Mouse (Mus musculus) gastrocnemius, postnatal 10 days (tissue): Measurements from ENCODE around the gene Atxn1. TPM values are rescaled to one million over a fixed set of nuclear protein-coding genes. Genes with fewer than 3 reads are reported as not detected.

Experiments
- DNase-seq: peaks from one replicate; pipeline ENCODE4 v3.0.0; 2021; ENCODE audit warnings: mixed read lengths
- long read RNA-seq, 2 experiments: library from polyadenylated mRNA; stranded (forward); transcript quantifications; one replicate each; pipeline ENCODE4 v2.0.0; 2021
- total RNA-seq, 2 experiments: library from RNA; stranded (reverse); gene quantifications; 2 replicates each; pipeline ENCODE4 v1.2.3; 2021

Atxn1 gene
- total RNA-seq, result 10 to 100 TPM; 27.7 to 33.5 TPM
- long read RNA-seq, experiment 1, partial matches to known transcripts, result 1 of 3 reads
- long read RNA-seq, experiment 1, other reads (novel, unspliced or antisense), result 2 of 3 reads
- long read RNA-seq, experiment 2, partial matches to known transcripts, result 0 of 4 reads
- long read RNA-seq, experiment 2, other reads (novel, unspliced or antisense), result 4 of 4 reads

DNA sequence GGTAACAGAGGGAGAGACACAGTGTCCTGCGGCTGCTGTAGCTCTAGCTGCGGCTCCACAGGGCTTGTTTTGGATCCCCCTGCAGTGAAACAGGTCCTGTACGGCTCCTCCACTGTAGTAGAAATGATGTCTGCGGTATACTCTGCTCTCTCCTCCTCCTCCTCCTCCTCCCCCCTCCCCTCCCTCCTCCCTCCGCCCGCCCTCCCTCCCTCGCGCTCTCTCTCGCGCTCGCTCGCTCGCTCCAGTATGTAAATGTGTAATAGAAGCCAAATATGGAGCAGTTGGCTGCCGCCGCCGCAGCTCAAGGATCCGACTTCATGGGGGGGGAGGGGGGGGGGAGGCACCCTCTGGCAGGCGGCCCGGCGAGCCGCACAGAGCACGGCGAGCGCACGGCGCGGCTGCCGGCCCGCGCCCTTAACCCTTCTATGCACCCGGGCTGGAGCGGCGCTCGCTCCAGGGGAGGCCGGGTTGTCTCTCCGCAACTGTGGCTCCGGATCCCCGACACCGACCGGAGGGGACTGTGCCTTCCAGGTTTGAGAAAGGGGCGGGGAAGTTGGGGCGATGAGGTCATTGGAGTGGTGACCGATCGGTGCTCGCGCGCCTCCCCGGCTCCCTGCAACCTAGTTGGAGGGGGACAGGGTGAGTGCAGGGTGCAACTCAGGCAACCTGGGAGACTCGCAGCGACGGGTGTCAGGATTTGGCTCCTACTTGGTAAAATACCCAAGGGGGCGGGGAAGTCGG, at the start of gene Atxn1:
Atxn1 (minus strand) TSS at position 156 of the 741 bp plus-strand sequence.
- peak; percentile 70 for DNase-seq

DNA sequence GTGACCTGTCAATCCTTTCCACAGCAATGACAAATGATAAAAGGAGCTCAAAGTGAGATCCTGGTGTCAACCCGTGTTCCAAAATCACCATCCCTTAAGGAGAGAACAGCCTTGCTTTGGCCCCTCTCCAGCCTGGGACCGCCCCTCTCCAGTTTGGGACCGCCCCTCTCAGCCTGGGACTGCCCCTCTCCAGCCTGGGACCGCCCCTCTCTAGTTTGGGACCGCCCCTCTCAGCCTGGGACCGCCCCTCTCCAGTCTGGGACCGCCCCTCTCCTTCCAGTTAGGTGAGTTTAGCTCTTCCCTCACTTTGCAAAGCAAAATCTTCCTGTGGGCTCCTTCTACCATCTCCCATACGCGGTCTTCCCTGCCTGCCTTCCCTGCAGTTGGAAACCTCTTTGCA, 46.4 kb upstream of the Atxn1 start:
- DNase-seq, result no peak

DNA sequence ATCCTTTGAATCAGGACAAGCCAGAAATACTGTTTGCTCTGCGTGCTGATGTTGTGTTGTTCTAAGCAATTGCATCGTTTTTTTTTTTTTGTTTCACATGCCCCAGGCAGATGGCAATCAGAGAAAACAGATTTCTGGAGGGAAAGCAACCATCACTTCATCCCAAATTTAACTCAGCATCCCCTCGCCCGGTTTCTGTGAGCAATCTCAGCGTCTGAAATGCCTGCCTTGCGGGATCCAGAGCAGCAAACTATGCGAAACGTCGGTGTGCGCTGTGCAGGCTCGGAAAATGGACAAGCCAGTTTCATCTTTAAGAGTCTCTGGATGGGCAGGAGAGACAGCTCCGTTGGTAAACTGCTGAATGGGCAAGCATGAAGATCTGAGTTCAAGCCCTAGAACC, 45.3 kb upstream of the Atxn1 start:
- DNase-seq, result no peak

DNA sequence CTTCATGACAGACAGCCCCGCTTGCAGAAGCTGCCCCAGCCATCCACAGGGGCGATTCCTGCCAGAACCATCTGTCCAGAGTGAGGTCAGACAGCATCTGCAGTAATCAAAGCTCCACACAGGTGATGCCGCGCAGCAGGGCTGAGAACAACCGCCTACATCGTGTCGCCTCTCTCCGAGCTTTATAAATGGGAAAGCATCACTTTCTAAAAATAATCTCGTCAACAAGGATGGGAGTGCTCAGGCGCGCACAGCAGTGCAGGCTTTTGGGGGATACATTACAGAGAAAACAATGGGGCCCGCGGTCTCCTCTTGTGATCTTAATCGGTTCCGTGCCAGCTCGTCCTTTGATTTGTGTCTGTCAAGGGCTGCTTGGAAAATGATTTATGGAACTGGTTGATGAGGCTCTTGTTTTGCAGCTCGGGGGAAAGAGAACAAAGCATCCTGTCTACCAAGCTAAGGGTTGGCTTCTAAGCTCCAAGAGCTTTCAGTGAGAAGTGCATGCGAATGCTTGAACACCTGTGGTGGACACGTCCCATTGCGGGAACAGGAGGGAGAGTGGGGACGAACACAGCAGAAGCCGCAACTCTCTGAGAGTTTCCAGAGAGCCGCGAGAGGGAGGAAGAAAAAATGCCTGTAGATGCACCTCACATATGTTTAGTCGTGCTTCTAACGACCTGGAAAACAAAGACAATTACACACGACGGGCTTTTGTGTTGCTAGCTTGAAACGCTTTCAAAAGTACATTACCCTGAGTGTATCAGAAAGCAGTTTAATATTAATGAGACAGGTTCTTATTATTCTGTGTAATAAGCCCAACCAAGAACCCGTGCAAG, 44.2 kb upstream of the Atxn1 start:
- no peak for DNase-seq

DNA sequence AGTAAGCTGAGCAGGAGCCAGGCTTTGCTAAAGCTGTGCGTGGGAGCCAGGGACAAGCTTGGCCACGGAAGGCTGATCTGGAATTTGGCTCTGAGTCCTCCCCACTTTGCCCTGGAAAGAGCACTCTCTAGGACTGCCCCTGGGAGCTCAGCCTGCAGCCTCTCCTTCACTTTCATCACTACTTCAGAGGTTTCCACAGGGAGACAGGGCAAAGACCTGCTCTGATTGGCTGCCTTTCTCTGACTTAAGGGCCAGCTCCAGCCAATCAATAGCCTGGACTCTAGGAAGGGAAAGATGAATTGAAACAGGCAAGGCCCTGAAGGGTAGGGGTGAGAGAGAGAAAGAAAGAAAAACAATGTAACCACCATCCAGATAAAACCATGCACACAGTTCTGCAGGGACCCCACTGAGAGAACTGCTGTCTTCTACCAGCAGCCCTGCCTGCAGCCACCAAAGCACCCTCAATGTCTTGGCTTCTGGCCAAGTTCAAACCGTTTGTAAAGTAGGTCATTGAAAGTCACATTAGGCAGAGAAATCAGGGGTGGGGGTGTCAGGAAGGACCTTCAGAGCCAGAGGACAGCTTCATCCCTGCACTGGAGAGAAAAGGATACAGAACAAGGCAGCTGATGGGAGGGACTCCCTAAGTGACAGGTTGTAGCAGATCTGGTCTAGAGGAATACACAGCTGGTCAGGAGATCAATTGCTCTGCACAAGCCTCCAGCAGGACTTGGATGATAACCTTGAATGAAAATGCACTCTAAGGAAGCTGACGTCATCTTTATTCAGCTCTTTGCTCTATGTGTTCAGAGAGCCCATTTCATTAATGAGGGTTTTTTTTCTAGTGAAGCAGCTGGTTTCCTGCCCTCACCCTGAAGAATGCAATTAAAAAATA, 41.6 kb upstream of the Atxn1 start:
- peak; percentile 25 for DNase-seq

DNA sequence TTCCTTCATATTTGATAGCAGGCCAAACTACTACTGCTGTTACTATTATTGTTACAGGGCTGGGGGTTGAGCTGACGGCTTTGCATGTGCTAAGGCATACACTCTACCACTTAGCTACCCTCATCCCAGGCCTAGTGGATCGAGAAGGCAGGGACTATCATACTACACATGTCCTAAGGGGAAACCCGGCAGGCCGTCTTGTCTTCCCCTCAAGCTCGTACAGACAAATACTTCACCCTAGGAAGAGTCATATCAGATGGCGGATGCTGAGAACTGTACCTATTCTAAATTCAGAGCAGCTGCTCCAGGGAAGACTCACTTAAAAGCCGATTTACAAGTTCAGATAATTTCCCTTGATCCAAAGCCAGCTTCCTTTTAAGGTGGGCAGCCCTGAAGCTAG, 40.8 kb upstream of the Atxn1 start:
- DNase-seq, result no peak

DNA sequence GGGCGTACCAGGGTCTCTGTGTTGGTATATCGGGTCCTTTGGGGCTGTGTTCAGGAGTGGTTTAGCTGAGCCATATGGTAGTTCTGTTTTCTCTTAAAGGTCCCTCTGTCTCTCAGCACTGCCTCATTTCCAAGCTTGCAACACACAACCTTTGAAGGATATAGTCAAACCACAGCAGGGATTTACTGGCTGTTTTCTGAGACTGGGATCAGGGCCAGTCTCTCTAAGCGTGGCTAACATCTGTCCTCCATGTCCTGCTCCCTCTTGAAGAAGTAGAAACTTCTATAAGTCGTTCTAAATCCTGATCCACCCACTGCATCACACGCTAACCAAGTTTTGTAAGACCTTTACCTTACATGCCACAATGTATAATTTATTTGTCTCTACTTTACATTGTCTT, 36.5 kb upstream of the Atxn1 start:
- no peak for DNase-seq

DNA sequence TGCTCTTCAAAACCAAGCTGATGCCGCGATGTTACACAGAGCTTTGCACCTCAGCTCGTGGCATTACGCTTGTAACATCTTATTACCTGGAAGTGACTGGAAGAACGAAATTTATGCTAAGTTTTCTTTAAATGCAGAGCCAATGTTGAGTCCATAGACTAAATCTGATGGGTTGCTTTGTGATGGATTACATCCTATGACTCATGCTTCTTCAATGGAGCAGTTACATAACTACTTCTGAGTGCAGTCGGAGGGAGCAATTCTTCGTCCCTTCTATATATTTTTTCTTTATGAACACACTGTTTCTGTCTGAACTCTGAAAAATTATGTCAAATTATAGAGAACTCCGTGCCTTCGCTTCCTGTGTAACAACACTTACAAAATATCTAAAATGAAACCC, 28.1 kb upstream of the Atxn1 start:
- DNase-seq, result no peak

DNA sequence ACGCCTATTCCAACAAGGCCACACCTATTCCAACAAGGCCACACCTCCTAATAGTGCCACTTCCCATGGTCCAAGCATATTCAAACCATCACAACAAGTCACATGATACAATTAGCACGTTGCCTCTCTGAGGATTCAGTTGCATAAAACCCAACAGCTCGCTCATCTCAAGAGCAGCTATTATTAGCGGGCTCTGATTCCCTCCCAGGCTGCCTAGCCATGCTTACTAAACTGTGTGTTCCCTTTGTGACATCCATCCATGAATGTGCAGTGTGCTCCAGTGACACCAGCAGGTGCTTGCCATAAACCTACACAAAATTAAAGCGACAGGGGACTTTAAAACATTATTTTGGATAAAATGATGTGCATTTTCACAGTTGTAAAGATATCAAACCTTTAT, 25.7 kb upstream of the Atxn1 start:
- DNase-seq, result no peak

DNA sequence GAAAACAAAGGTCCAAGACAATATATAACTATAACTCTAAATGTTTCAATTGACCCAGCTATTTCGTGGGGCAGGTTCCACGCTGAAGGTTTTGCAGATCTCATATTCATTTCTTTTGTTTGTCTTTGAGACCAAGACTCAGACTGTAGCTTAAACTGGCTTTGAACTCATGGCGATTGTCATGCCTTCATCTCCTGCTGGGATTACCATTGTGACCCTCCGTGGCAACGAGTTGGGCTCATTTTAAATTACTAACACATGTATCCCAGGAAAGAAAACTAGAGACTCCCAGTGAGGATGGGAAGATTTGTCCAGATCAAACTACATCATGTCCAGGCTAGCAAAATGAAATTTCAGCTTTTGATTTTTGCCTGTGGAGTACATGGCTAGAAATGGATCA, 14.4 kb upstream of the Atxn1 start:
- DNase-seq, result no peak

DNA sequence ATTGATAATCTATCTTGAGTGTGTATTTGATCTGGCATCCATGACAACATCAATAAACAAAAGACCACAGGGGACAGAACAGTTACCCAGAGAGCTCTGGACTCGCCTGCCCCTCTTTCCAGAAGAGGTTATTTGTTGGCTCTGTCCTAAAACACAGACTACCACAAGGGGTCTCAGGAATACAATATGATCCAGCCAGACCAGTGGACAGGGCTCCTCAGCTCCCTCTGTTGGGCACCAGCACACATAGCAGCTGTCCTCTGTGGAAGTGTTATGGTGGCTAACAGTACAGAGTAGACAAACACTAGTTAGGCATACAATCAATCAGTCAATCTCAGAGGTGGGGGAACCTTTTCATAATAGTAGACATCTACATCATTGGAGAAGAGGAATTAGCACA, 12.1 kb upstream of the Atxn1 start:
- peak; percentile 36 for DNase-seq

DNA sequence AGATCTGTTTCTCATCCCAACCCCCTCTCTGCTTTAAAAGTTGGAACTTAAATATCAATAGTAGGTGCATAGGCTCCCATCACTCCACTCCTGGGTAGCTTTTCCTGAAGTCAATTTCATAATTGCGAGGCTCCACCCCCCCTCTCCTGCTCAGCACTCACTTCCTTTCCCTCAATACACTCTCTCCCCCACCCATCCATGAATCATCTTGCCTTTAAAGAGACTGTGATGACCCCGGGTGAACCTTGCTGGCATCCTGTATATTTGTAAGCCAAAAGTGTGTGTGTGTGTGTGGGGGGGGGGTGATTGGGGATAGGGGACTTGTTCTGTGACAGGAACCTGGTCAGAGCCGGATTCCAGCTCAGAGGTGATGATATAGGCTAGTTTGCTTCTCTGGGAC, 9.8 kb upstream of the Atxn1 start:
- DNase-seq, result no peak

DNA sequence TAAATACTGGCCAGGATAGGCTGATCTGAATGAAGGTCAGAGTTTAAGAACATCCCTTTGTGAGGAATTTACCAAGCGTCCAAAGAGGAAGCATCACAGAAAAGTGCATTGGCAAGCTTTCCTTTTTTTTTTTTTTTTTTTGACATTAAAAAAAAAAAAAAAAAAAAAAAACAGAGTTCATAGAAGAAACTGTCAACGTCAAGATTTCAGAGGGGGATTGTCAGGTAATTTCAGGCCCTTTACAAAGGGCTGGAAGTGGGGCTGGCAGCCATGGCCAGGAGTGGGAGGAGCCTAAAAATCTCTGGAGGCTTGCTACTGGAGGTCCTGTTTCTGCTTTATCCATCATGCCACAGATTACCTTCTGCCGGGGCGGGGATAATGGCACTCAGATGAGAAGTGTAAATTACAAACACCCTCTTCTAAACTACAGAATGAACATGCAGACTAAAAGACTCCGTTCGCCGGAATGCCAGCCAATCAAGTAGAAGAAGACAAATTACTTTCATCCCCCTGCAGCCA, 9.2 kb upstream of the Atxn1 start:
- no peak for DNase-seq

DNA sequence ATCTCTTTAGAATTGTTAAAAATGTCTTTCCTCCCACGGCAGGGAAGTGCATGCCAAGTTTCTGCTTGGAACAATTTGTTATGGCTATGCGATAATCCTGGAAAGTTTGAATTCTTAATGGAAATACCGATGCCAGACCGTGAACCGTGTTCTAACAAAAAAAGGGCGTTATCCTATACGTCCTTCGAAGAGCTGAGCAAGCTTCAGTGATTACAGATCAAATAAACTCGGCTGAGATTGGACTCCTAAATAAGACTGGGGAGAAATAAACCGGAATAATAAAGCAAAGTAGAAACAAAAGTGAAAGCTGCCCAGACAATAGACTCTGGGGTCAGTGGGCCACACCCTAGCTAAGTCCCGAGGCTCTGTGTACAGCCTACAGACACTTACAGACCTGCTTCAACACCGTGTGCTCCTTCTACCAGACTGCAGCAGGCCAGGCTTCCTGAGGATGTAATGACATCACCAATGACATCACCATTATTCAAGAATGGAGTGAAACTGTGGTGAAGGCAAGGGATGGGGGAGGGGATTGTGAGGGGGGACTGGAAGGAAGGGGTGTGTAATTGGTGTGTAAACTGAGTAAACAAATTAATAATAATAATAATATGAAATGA, 6.2 kb upstream of the Atxn1 start:
- DNase-seq, result no peak

DNA sequence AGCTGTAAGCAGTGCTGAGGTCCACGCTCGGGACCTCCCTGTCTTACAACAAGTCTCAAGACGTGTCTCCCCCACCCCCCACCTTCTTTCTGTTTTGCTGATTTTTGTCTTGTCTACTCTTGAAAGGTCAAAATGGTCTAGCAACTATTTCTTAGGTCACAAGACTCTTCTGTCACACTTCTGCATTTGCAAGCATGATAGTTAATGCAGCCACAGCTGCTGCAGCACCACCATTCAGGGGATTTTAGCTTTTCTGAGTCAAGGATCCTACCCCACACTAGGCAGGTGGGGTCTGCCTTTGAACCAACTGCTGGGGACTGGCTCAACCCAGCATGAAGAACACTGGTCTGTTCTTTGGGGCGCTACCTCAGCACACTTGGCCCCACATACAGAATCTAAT, 3.4 kb upstream of the Atxn1 start:
- no peak for DNase-seq

DNA sequence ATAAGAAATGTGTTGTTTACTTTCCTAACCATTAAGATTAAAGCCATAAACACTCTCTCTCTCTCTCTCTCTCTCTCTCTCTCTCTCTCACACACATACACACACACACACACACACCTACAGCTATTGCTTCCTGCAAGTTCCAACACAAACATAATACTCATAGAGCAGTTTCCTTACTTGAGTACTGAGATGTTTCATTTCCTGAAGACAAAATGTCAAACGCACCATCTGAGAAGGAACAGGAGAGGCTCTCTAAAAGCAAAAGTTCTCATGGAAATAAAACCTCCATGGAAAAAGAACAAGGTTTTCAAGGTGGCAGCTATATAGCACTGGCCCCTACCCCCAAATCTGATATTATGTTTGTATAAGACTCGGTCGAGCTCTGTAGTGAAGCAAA, 2.6 kb upstream of the Atxn1 start:
- no peak for DNase-seq

DNA sequence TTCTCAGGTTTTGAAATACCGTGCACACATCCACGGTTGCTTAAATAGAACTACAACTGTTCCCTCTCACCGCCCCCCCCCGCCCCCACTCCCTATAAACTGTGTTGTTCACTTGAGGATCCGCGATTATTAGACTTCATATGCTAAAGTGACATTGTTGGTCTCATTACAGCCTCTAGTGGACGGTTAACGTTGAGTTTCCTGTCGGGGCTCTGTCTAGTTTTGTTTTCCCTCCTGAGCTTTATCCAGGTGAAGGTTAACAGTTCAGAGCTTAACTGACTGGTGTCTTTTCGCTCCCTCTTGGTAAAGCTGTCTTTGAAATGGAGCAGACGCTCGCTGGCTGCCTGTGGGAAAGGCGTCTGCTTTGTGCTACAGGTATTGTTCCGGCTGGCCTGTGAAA, 1.8 kb upstream of the Atxn1 start:
- no peak for DNase-seq

DNA sequence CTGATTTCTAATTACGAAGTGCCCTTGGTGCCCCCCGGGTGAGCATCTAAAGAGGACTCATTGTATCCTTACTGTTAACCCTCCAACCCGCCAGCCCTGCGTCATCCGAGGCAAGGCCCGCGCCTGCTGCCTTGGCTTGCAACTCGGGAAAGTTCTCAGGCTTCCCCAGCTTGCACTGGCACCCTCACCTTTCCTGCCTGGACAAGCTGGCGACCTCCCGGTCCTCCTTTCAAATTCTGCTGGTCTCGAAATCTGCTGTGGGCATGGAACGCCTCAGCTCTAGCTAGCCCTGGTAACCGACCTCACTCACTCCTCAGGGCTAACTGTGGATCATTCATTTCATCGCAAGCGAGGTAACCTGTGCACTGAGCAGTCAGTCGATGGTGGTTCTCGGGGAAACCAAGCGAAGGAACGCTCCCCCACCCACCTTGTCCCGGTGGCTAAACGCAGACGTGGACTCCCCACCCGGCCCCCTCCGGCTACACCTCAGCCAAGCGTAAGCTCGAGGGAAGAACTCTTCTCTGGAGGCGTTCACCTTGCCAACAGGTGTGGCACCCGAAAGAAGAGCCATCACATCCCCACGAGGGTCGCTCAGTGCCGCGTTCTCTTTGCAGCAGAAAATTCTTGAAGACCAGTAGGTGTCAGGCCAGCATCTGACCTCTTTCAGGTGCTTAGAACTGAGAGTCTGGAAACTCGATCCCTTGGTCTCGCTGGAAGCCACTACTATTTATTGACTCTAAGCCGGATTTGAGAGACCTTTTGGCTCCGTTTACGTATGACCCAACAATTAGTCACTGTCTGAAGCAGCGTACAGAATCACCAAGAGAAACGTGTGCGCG, 1.0 kb upstream of the Atxn1 start:
- DNase-seq, result peak; percentile 21

DNA sequence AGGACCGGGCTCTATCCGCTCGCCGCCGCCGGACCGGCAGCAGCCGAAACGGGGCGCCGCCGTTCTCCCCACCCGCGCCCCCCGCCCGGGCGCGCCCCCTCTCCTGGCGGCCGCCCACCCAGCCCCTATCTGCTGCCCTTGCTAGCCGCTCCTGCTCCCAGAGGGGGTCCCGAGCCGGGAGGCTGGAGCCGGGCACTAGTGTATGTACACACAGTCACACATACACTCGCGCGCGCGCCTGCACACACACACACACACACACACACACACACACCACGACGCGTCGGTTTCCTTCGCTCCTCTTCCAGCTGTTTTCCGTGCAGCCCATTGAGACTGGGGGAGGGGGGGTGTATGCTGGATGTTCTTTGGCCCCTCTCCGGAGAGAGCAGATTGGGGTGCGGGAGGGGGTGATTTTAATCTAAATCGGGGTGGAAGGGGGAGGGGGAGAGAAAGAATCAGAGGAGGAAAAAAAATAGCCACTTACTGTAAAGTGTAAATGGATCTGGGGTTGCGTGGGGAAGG, 416 bp downstream of the Atxn1 start:
- peak; percentile 62 for DNase-seq
